Mouse (Mus musculus): ENCODE measurements around the gene Krtap4-7.
"Not testable (repeated sequence)": the region's sequence is repeated elsewhere in the genome, so short reads cannot be mapped to it uniquely, and the experiment has no call there.

DNA sequence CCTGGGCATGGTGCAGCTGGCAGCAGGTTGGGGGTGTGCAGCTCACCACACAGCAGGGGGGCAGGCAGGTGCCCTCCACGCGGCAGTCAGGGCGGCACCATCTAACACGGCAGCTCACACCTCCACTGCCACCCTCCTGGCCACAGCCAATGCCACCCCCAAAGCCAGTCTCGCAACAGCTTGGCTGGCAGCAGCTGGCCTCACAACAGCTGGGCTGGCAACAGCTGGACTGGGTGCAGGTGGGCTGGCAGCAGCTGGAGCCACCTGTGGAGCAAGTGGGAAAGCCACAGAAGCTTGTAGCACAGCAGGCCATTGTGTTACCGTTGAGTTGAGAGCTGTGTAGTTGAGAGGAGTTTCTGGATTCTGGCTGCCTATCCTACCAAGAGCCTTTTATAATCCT lies 46.1 kb downstream of the Krtap4-7 start, which contains the start of gene Krtap9-3:
- not testable (repeated sequence) for TF ChIP-seq POLR2A (IDR thresholded peaks at IDR 0.05; ENCODE audit: borderline replicate concordance, insufficient read depth, low read length); CTCF (IDR thresholded peaks at IDR 0.05; ENCODE audit: borderline replicate concordance, insufficient read depth, low read depth, low read length)

Data from cerebellum, adult 2 months (tissue).